Mouse (Mus musculus): ENCODE results near the gene Kdm5a. TPM values are rescaled to one million over a fixed set of nuclear protein-coding genes. Genes with fewer than 3 reads are reported as not detected.

Kdm5a gene
- 134 TPM for polyA plus RNA-seq (2017; shearing (Covaris generic))

GRCm38 (mm10) chr6:120363688-120364522 is at the start of gene Kdm5a, which contains the start of gene Ccdc77:
TSS of gene Kdm5a (plus strand) at chr6:120364124.
TSS of gene Ccdc77 (minus strand) at chr6:120364374.

DNA sequence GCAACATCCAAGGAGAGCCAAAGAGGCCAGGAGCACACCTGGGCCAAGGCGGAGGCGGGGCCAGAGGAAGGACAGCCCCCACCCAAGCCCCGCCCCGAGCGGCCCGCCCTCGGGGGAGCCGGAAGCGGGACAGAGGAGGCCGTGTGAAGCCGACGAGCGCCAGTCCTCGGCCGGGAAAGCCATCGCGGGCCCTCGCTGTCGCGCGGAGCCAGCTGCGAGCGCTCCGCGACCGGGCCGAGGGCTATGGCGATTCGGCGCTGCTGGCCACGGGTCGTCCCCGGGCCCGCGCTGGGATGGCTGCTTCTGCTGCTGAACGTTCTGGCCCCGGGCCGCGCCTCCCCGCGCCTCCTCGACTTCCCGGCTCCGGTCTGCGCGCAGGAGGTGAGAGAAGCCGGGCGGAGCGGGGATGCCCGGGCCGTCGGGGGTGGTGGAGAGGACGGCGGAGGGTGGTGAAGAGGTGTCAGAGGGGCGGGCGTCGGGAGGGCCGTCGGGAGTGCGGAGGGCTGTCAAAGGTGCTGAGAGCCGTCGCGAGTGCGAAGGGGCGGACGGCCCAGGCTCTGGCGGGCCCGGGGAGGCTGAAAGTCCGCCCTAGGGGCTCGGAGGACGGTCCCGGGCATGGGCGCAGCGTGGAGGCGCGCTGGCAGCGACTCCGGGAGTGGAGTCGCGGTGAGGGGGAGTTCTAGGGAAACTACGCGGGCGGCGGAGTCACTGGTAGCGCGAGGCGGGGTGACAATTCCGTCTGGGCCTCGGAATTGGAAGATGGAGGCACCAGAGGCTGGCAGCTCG is 99.4 kb downstream of the Kdm5a start, which contains the start of gene Il17ra:
Il17ra (plus strand) TSS at position 162 of the 786 bp plus-strand sequence.

DNA sequence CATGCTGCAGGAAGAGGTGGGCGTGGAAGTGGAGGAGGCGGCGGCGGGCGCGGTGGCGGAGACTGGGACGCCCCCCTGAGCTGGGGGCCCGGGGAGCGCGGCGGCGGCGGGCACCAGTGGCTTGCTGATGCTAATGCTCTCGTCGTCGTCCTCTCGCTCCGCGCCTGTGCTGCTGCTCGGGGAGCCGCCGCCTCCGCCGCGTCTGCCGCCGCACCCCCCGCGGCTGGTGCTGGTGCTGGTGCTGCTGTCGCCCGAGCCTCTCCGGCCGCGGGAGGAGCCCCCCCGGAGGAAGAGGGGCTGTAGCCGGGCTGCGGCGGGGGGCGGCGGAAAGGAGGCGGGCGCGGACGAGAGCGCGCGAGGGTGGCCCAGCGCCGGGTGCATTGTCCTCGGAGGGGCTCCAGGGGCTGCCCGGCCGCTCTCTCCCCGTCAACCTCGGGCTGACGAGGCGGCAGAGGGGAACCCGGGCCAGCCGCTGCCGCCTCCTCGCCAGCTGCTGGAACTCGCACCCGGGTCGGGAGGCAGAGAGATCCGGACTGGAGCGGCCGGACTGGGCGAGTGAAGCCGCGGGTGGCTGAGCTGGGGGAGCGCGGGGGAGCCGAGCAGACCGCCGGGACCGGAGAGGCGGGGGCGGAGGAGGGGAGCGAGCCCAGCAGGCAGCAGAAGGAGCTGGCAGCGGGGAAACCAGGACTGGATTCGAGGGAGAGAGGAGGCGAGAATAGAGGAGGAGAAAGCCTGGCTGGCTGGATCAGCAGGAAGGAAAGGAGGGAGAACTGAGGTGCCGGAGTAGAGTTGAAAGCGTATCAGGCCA is 129.7 kb downstream of the Kdm5a start, which contains the start of gene Tmem121b:
Tmem121b (minus strand) TSS at position 434 of the 808 bp plus-strand sequence.

Other genes starting within 250 kb of the Kdm5a start
- not detected for gene D330020A13Rik, start 69.8 kb upstream of the Kdm5a start, polyA plus RNA-seq (2017; shearing (Covaris generic))
- gene B4galnt3, start 69.6 kb upstream of the Kdm5a start, polyA plus RNA-seq (2017; shearing (Covaris generic)), result 0.07 TPM
- gene Ccdc77, start 250 bp downstream of the Kdm5a start, polyA plus RNA-seq (2017; shearing (Covaris generic)), result 13.1 TPM
- gene Il17ra, start 99.1 kb downstream of the Kdm5a start, polyA plus RNA-seq (2017; shearing (Covaris generic)), result 51.9 TPM
- gene Tmem121b, start 129.7 kb downstream of the Kdm5a start, polyA plus RNA-seq (2017; shearing (Covaris generic)), result 0.98 TPM
- 90.9 TPM for gene Hdhd5, start 167.2 kb downstream of the Kdm5a start, polyA plus RNA-seq (2017; shearing (Covaris generic))